Mouse (Mus musculus): ENCODE results near the gene Fbxw25.
"Not testable (repeated sequence)": the region's sequence is repeated elsewhere in the genome, so short reads cannot be mapped to it uniquely, and the experiment has no call there.

- TF ChIP-seq CTCF (IDR thresholded peaks at IDR 0.05; ENCODE audit: extremely low read depth, insufficient read length, insufficient replicate concordance, low read depth, low read length); POLR2A (IDR thresholded peaks at IDR 0.05; ENCODE audit: low read depth, low read length): not testable (repeated sequence)
These were observed 38.5 kb downstream of the Fbxw25 start, which contains the start of gene Fbxw24 for GRCm38 (mm10) chr9:109625957-109626356.

All from small intestine, adult 2 months (tissue).